Mouse (Mus musculus): ENCODE measurements at regions not wholly inside any gene's neighbourhood (a gene's known extent, or its start where the extent isn't known, plus 50 kb on each side); places are given as distances from the start of the nearest gene placed in this dataset.
A peak's percentile ranks its signal among the peaks of the same experiment; 100 is the strongest.

GRCm38 (mm10) chr12:38928786-38929351, 149.7 kb downstream of the Etv1 start:
- Histone ChIP-seq H3K4me2 (peak overlapping the region; percentile 9; the same call in 1 of the 2 replicates), H3K9me3 (no peaks in the 10 kb centered on the region), H3K36me3 (no peaks in the 10 kb centered on the region), H3K4me3 (no peak overlapping the region), H3K9ac (0 out of 2 replicates have a peak overlapping the region, but pooled peaks have one; percentile 37), H3K4me1 (peaks cover 13% of the 10 kb centered on the region), H3K27ac (replicated peaks) (peak overlapping the region; percentile 46), H3K27me3 (replicated peaks) (no peaks in the 10 kb centered on the region)
- WGBS = 46% methylated on average over 11 of the region's 11 CpGs
- no peak for ATAC-seq (ENCODE audit: extremely low read depth, insufficient number of reproducible peaks, low FRiP score, low TSS enrichment)

DNA sequence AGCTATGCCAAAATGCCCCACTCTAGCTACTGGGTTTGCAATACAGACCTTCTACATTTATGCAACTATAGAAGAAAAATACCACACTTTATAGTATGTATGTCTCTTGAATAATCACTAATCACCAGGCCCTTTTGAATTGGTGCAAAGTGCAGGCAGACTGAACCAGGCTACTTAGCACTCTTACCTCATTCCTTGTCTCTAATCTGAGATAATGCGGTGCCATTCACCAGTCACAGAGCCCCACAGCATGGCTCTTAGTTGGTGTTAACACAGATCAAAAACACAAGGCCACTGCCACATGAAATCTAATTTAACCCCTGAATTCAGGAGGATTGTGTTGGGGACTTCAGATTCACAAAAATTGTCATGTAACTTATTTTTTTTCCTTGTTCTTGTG, 150.5 kb downstream of the Etv1 start:
- no peak overlapping the region for H3K9ac ChIP-seq
- H3K9me3 ChIP-seq = no peaks in the 10 kb centered on the region
- ATAC-seq (ENCODE audit: extremely low read depth, insufficient number of reproducible peaks, low FRiP score, low TSS enrichment) = no peak
- H3K4me3 ChIP-seq = no peak overlapping the region
- no peaks in the 10 kb centered on the region for H3K36me3 ChIP-seq
- peaks cover 13% of the 10 kb centered on the region for H3K4me1 ChIP-seq
- WGBS = 26% methylated on average over 1 of the region's 1 CpGs
- no peak overlapping the region for H3K4me2 ChIP-seq
- peak overlapping the region; percentile 46; the same call in 1 of the 2 replicates for H3K27ac ChIP-seq (replicated peaks)
- no peaks in the 10 kb centered on the region for H3K27me3 ChIP-seq (replicated peaks)

- no peak overlapping the region for H3K9ac ChIP-seq
- H3K4me1 ChIP-seq = peaks cover 13% of the 10 kb centered on the region
- ATAC-seq (ENCODE audit: extremely low read depth, insufficient number of reproducible peaks, low FRiP score, low TSS enrichment) = no peak
- H3K27ac ChIP-seq (replicated peaks) = no peak overlapping the region
- WGBS = 45% methylated on average over 2 of the region's 2 CpGs
- H3K4me2 ChIP-seq = no peak overlapping the region
- no peaks in the 10 kb centered on the region for H3K27me3 ChIP-seq (replicated peaks)
- H3K4me3 ChIP-seq = no peak overlapping the region
- H3K9me3 ChIP-seq = no peaks in the 10 kb centered on the region
- no peaks in the 10 kb centered on the region for H3K36me3 ChIP-seq
These were observed 152.6 kb downstream of the Etv1 start for GRCm38 (mm10) chr12:38931769-38932168.

- Histone ChIP-seq H3K4me3 (no peak overlapping the region), H3K27ac (replicated peaks) (no peak overlapping the region), H3K4me1 (no peaks in the 10 kb centered on the region), H3K9ac (no peak overlapping the region), H3K4me2 (no peak overlapping the region), H3K9me3 (no peaks in the 10 kb centered on the region), H3K36me3 (no peaks in the 10 kb centered on the region), H3K27me3 (replicated peaks) (no peaks in the 10 kb centered on the region)
- no peak for ATAC-seq (ENCODE audit: extremely low read depth, insufficient number of reproducible peaks, low FRiP score, low TSS enrichment)
- WGBS = 46% methylated on average over 1 of the region's 1 CpGs
These were observed 180.4 kb downstream of the Etv1 start for GRCm38 (mm10) chr12:38959605-38960004.

DNA sequence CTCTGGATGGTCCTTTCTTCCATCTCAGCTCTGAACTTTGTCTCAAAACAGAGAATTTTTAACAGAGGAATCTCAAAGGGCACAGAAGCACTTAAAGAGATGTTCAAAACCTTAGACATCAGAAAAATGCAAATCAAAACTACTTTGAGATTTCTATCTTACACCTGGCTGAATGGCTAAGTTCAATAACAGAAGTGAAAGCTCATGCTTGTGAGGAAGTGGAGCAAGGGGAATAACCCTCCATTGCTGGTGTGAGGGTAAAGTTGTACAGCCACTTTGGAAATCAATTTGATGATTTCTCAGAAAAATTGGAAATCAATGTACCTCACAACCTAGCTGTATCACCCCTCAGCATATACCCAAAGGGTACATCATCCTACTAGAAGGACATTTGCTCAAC, 183.1 kb downstream of the Etv1 start:
- H3K27ac ChIP-seq (replicated peaks) = no peak overlapping the region
- no peak overlapping the region for H3K4me3 ChIP-seq
- no peak overlapping the region for H3K4me2 ChIP-seq
- H3K4me1 ChIP-seq = no peaks in the 10 kb centered on the region
- no peaks in the 10 kb centered on the region for H3K27me3 ChIP-seq (replicated peaks)
- H3K9me3 ChIP-seq = no peaks in the 10 kb centered on the region
- no peak overlapping the region for H3K9ac ChIP-seq
- H3K36me3 ChIP-seq = no peaks in the 10 kb centered on the region
- no peak for ATAC-seq (ENCODE audit: extremely low read depth, insufficient number of reproducible peaks, low FRiP score, low TSS enrichment)

DNA sequence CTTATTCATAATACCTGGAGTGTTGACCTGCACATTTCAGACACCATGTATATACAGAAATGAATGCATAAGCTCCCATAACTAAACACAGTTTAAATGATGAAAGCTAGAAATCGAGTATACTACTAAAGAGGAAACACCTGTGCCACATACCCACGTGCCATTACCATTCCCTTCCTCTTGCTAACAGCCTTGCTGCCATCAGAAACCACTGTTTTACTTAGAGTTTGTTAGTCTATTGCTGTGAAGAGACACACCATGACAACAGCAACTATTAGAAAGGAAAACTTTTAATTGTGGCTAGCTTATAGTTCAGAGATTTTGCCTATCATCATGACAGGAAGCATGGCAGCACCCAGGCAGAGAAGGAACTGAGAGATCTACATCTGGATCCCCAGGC, 191.2 kb downstream of the Etv1 start:
- no peak for ATAC-seq (ENCODE audit: extremely low read depth, insufficient number of reproducible peaks, low FRiP score, low TSS enrichment)
- Histone ChIP-seq H3K27me3 (replicated peaks) (no peaks in the 10 kb centered on the region), H3K36me3 (no peaks in the 10 kb centered on the region)

DNA sequence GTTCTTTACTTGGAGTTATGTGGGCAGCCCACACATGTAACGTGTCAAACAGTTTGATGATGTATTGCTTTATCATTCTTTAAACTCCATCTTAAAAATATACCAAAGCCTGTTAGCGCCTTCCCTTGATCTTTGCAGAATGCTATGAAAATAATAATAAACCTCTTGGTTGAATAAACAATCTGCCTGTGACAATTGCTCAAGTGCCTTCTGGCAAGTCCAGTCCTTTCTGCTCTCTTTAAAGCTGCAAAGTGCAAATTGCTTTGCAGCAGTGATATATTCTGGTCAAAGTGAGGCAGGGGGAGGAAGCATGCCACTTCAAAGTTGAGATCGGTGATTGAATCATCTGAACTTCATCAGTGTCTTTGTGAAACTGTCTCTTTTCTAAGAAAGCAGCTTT, 193.0 kb downstream of the Etv1 start:
- Histone ChIP-seq H3K9ac (no peak overlapping the region), H3K9me3 (no peaks in the 10 kb centered on the region), H3K27ac (replicated peaks) (no peak overlapping the region), H3K4me2 (no peak overlapping the region), H3K36me3 (no peaks in the 10 kb centered on the region), H3K4me1 (no peaks in the 10 kb centered on the region), H3K4me3 (no peak overlapping the region), H3K27me3 (replicated peaks) (no peaks in the 10 kb centered on the region)
- WGBS = 68% methylated on average over 3 of the region's 3 CpGs
- no peak for ATAC-seq (ENCODE audit: extremely low read depth, insufficient number of reproducible peaks, low FRiP score, low TSS enrichment)

More for the DNA sequence above, 191.2 kb downstream of the Etv1 start:
- no peak overlapping the region for H3K27ac ChIP-seq (replicated peaks)
- H3K4me3 ChIP-seq = no peak overlapping the region
- no peak overlapping the region for H3K4me2 ChIP-seq
- H3K4me1 ChIP-seq = no peaks in the 10 kb centered on the region
- 49% methylated on average over 2 of the region's 2 CpGs for WGBS
- H3K9me3 ChIP-seq = no peaks in the 10 kb centered on the region
- H3K9ac ChIP-seq = no peak overlapping the region

DNA sequence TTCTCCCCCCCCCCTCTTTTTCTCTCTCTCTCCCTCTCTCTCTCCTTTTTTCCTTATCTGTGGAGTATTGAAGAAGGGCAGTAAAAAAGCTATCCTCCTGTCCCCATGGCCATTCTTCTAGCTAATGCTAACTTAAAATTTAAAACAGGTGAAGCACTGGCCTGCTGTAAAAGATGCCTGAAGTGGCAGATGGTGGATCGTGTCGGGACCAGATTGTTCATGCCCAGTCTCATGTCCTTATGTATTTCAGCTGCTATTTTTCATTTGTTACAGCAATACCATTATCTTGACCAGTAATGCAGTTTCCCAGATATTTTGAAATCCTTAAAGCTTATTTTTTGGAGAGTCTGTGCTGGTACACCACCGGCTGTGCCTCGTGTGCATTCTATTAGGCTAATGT, 196.3 kb downstream of the Etv1 start:
- Histone ChIP-seq H3K27ac (replicated peaks) (no peak overlapping the region), H3K36me3 (no peaks in the 10 kb centered on the region), H3K9me3 (no peaks in the 10 kb centered on the region), H3K9ac (no peak overlapping the region), H3K4me2 (no peak overlapping the region), H3K27me3 (replicated peaks) (no peaks in the 10 kb centered on the region), H3K4me1 (no peaks in the 10 kb centered on the region), H3K4me3 (no peak overlapping the region)
- no peak for ATAC-seq (ENCODE audit: extremely low read depth, insufficient number of reproducible peaks, low FRiP score, low TSS enrichment)
- 71% methylated on average over 4 of the region's 4 CpGs for WGBS

GRCm38 (mm10) chr12:38982423-38982822, 203.2 kb downstream of the Etv1 start:
- Histone ChIP-seq H3K9ac (no peak overlapping the region), H3K36me3 (no peaks in the 10 kb centered on the region), H3K4me1 (no peaks in the 10 kb centered on the region), H3K4me3 (no peak overlapping the region), H3K9me3 (no peaks in the 10 kb centered on the region), H3K27ac (replicated peaks) (no peak overlapping the region), H3K4me2 (no peak overlapping the region), H3K27me3 (replicated peaks) (no peaks in the 10 kb centered on the region)
- ATAC-seq (ENCODE audit: extremely low read depth, insufficient number of reproducible peaks, low FRiP score, low TSS enrichment) = no peak

DNA sequence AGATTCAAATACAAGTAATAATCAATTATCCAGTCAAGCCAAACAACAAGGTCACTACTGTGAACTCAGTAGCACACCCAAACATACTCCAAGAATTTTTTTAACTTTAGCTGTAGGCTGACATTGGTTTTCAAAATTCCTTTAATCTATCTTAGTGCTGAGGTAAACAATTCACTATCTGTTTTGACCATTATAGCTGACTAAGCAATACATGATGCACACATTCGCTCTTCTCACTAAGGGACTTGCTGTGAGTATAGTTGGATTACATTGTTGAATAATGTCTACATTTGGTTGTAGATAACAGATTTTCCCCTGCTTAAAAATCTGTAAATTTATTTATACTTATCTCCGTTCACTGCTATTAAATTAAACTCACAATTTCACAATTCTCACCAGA, 206.7 kb downstream of the Etv1 start:
- Histone ChIP-seq H3K4me1 (no peaks in the 10 kb centered on the region), H3K27me3 (replicated peaks) (no peaks in the 10 kb centered on the region), H3K4me2 (no peak overlapping the region), H3K9me3 (no peaks in the 10 kb centered on the region), H3K27ac (replicated peaks) (no peak overlapping the region), H3K9ac (no peak overlapping the region), H3K36me3 (no peaks in the 10 kb centered on the region), H3K4me3 (no peak overlapping the region)
- no peak for ATAC-seq (ENCODE audit: extremely low read depth, insufficient number of reproducible peaks, low FRiP score, low TSS enrichment)
- 75% methylated on average over 2 of the region's 2 CpGs for WGBS

GRCm38 (mm10) chr12:38986346-38986745, 207.2 kb downstream of the Etv1 start:
- Histone ChIP-seq H3K4me2 (no peak overlapping the region), H3K9ac (no peak overlapping the region), H3K27me3 (replicated peaks) (no peaks in the 10 kb centered on the region), H3K9me3 (no peaks in the 10 kb centered on the region), H3K36me3 (no peaks in the 10 kb centered on the region), H3K4me1 (no peaks in the 10 kb centered on the region), H3K27ac (replicated peaks) (no peak overlapping the region), H3K4me3 (no peak overlapping the region)
- no peak for ATAC-seq (ENCODE audit: extremely low read depth, insufficient number of reproducible peaks, low FRiP score, low TSS enrichment)
- 81% methylated on average over 3 of the region's 3 CpGs for WGBS

GRCm38 (mm10) chr12:38987277-38987676, 208.1 kb downstream of the Etv1 start:
- Histone ChIP-seq H3K4me3 (no peak overlapping the region), H3K27ac (replicated peaks) (no peak overlapping the region), H3K9ac (no peak overlapping the region), H3K27me3 (replicated peaks) (no peaks in the 10 kb centered on the region), H3K4me2 (no peak overlapping the region), H3K36me3 (no peaks in the 10 kb centered on the region), H3K4me1 (no peaks in the 10 kb centered on the region), H3K9me3 (no peaks in the 10 kb centered on the region)
- ATAC-seq (ENCODE audit: extremely low read depth, insufficient number of reproducible peaks, low FRiP score, low TSS enrichment) = no peak

Data from heart, embryonic 13.5 days (tissue).